Mouse (Mus musculus) liver, embryonic 18 days (tissue): ENCODE data around the gene C130074G19Rik. TPM values are rescaled to one million over a fixed set of nuclear protein-coding genes. Genes with fewer than 3 reads are reported as not detected.

Experiments
- polyA plus RNA-seq: library from polyadenylated mRNA; depleted of rRNA; stranded (reverse); fragments of >200 nt; gene quantifications from 2 replicates; pipeline ENCODE4 v1.2.3, GENCODE M21; 2012; rRNA removed

C130074G19Rik gene
- 18.3 and 20.4 TPM in 2 replicates for polyA plus RNA-seq

DNA sequence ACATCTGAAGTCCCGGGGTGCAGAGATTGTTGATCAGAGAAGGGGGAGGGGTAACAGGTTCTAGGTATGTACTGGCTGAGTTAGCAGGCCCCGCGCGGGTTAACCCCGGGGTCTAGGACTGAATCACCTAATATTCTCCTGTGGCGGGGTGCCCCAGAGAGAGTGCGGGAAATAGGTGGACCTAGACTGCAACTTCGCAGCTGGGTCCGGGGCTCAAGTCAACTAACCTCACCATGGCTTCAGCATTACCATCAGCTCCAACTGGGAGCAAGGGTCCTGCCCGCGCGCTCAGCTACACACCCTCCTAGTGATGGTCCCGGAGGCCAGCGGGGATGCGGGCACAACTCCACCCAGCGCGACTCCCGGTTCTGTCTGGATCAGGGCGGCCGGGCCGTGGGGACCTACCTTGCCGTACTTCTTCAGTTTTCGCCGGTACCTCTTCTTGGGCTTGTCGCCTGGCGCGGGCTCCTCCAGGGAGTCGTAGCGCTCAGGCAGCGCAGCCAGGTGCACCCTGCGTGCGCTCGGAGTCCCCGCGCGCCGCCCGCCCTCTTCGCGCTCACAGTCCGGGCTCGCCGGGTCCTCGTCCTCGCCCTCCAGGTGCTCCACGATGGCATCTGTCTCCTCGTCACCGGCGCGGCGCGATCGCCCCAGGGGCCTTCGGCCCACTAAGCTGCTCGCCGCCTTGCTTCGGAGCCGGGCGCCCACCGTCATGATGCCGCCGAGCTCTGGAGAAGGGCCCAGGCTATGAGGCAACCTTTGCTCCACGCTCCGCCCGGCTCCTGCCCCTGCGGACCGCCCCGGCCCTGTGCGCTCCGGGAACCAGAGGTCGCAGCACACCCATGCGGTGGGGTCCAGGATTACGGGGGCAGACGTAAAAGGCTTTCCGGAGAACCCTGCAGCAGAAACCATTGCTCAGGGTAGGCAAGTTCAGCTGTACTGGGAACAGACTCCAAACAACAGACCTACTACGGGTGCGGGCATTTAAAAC lies at the start of gene C130074G19Rik:
Gene C130074G19Rik, minus strand, starts transcription at position 938 of the 988 bp plus-strand sequence.

DNA sequence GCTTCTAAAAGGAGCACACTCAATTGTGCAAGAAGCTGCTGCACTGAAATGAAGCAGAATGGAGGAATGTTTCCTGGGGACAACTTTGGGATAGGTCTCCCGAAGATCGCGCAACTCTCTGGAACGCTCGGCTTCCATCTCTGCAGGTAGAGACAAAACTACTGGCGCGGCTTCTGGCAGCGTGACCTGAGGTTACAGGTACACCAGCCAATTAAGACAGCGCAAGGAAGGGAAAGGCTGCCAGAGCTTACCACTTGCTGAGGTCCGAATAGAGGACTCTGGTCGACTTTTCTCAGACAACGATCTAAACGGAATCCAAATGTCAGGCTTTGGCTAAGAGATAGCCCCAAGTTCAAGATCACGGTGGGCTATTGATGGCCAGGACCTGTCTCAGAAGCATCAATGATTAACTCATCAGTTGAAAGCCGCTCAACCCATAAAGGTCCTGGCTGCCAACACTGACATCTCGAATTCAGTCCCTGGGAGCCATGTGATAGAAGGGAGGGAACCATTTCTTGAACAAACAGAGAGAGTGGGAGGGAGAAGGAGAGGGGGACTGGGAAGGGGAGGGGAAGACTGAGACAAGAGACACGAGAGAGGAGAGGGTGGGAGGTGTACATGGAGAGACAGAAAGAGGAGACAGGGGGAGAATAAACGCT lies 36.8 kb downstream of the C130074G19Rik start, which contains the start of gene Marc2:
Gene Marc2, minus strand, starts transcription at position 360 of the 659 bp plus-strand sequence.

Other genes starting within 250 kb of the C130074G19Rik start
- 4.1 and 5.3 TPM in 2 replicates for gene Hlx, start 150.6 kb downstream of the C130074G19Rik start, polyA plus RNA-seq
- 64.1 and 72.8 TPM in 2 replicates for gene Marc1, start 71.9 kb downstream of the C130074G19Rik start, polyA plus RNA-seq
- 143 and 147 TPM in 2 replicates for gene Marc2, start 36.8 kb downstream of the C130074G19Rik start, polyA plus RNA-seq
- gene Mark1, start 116.4 kb upstream of the C130074G19Rik start, polyA plus RNA-seq: 0.81 and 0.90 TPM in 2 replicates